Mouse (Mus musculus): ENCODE measurements around the gene Dppa4. TPM values are rescaled to one million over a fixed set of nuclear protein-coding genes. Genes with fewer than 3 reads are reported as not detected.
"Not testable (repeated sequence)": the region's sequence is repeated elsewhere in the genome, so short reads cannot be mapped to it uniquely, and the experiment has no call there.

Dppa4 gene
- polyA plus RNA-seq, 1 experiment from 2014 or later: not detected

GRCm38 (mm10) chr16:48276940-48277339, 6.6 kb upstream of the Dppa4 start:
- DNase-seq (ENCODE audit: low spot score) (no peak), ATAC-seq (replicated peaks; ENCODE audit: low FRiP score) (no peak)
- Histone ChIP-seq H3K4me3 (ENCODE audit: low read depth, low read length) (no peak overlapping the region), H3K9me3 (ENCODE audit: control insufficient read depth, low read length) (no peaks in the 10 kb centered on the region; the same call in 1 of the 2 replicates), H3K9ac (ENCODE audit: low read length) (no peak overlapping the region), H3K4me2 (ENCODE audit: low read depth, low read length, severe bottlenecking) (no peak overlapping the region), H3K4me1 (replicated peaks; ENCODE audit: control insufficient read depth, insufficient read depth, low read length) (no peaks in the 10 kb centered on the region), H3K27ac (ENCODE audit: low read depth, low read length) (no peak overlapping the region), H3K36me3 (ENCODE audit: control insufficient read depth, insufficient read depth, low read length) (no peaks in the 10 kb centered on the region), H3K27me3 (ENCODE audit: control insufficient read depth, insufficient read depth, low read length) (no peaks in the 10 kb centered on the region)
- 64% methylated on average over 4 of the region's 4 CpGs for WGBS

GRCm38 (mm10) chr16:48280883-48281282, 2.6 kb upstream of the Dppa4 start:
- Histone ChIP-seq H3K4me1 (replicated peaks; ENCODE audit: control insufficient read depth, insufficient read depth, low read length) (no peaks in the 10 kb centered on the region), H3K9me3 (ENCODE audit: control insufficient read depth, low read length) (no peaks in the 10 kb centered on the region), H3K36me3 (ENCODE audit: control insufficient read depth, insufficient read depth, low read length) (no peaks in the 10 kb centered on the region), H3K4me3 (ENCODE audit: low read depth, low read length) (no peak overlapping the region), H3K27ac (ENCODE audit: low read depth, low read length) (no peak overlapping the region), H3K9ac (ENCODE audit: low read length) (no peak overlapping the region), H3K27me3 (ENCODE audit: control insufficient read depth, insufficient read depth, low read length) (no peaks in the 10 kb centered on the region), H3K4me2 (ENCODE audit: low read depth, low read length, severe bottlenecking) (no peak overlapping the region)
- DNase-seq (ENCODE audit: low spot score): no peak
- no peak for ATAC-seq (replicated peaks; ENCODE audit: low FRiP score)
- WGBS: 95% methylated on average over 4 of the region's 4 CpGs

GRCm38 (mm10) chr16:48282801-48283200, 732 bp upstream of the Dppa4 start:
- 60% methylated on average over 1 of the region's 1 CpGs for WGBS
- Histone ChIP-seq H3K4me3 (ENCODE audit: low read depth, low read length) (no peak overlapping the region), H3K27me3 (ENCODE audit: control insufficient read depth, insufficient read depth, low read length) (no peaks in the 10 kb centered on the region), H3K27ac (ENCODE audit: low read depth, low read length) (no peak overlapping the region), H3K4me2 (ENCODE audit: low read depth, low read length, severe bottlenecking) (no peak overlapping the region), H3K9me3 (ENCODE audit: control insufficient read depth, low read length) (no peaks in the 10 kb centered on the region), H3K4me1 (replicated peaks; ENCODE audit: control insufficient read depth, insufficient read depth, low read length) (no peaks in the 10 kb centered on the region), H3K36me3 (ENCODE audit: control insufficient read depth, insufficient read depth, low read length) (no peaks in the 10 kb centered on the region), H3K9ac (ENCODE audit: low read length) (no peak overlapping the region)
- DNase-seq (ENCODE audit: low spot score) (no peak), ATAC-seq (replicated peaks; ENCODE audit: low FRiP score) (no peak)

GRCm38 (mm10) chr16:48285517-48285916, 2.0 kb downstream of the Dppa4 start:
- Histone ChIP-seq H3K4me3 (ENCODE audit: low read depth, low read length) (no peak overlapping the region), H3K4me2 (ENCODE audit: low read depth, low read length, severe bottlenecking) (no peak overlapping the region), H3K36me3 (ENCODE audit: control insufficient read depth, insufficient read depth, low read length) (no peaks in the 10 kb centered on the region), H3K9ac (ENCODE audit: low read length) (no peak overlapping the region), H3K27ac (ENCODE audit: low read depth, low read length) (no peak overlapping the region), H3K4me1 (replicated peaks; ENCODE audit: control insufficient read depth, insufficient read depth, low read length) (no peaks in the 10 kb centered on the region), H3K27me3 (ENCODE audit: control insufficient read depth, insufficient read depth, low read length) (no peaks in the 10 kb centered on the region), H3K9me3 (ENCODE audit: control insufficient read depth, low read length) (no peaks in the 10 kb centered on the region)
- 94% methylated on average over 4 of the region's 4 CpGs for WGBS
- ATAC-seq (replicated peaks; ENCODE audit: low FRiP score): no peak
- no peak for DNase-seq (ENCODE audit: low spot score)

GRCm38 (mm10) chr16:48297384-48298136, 14.0 kb downstream of the Dppa4 start:
- Histone ChIP-seq H3K4me2 (ENCODE audit: low read depth, low read length, severe bottlenecking) (no peak overlapping the region), H3K27me3 (ENCODE audit: control insufficient read depth, insufficient read depth, low read length) (no peaks in the 10 kb centered on the region), H3K9ac (ENCODE audit: low read length) (no peak overlapping the region), H3K36me3 (ENCODE audit: control insufficient read depth, insufficient read depth, low read length) (no peaks in the 10 kb centered on the region), H3K9me3 (ENCODE audit: control insufficient read depth, low read length) (no peaks in the 10 kb centered on the region), H3K4me3 (ENCODE audit: low read depth, low read length) (no peak overlapping the region), H3K4me1 (replicated peaks; ENCODE audit: control insufficient read depth, insufficient read depth, low read length) (no peaks in the 10 kb centered on the region), H3K27ac (ENCODE audit: low read depth, low read length) (no peak overlapping the region)
- no peak for ATAC-seq (replicated peaks; ENCODE audit: low FRiP score)
- DNase-seq (ENCODE audit: low spot score): no peak
- WGBS: 84% methylated on average over 14 of the region's 14 CpGs

GRCm38 (mm10) chr16:48299884-48300283, 16.4 kb downstream of the Dppa4 start:
- Histone ChIP-seq H3K9ac (ENCODE audit: low read length) (no peak overlapping the region), H3K9me3 (ENCODE audit: control insufficient read depth, low read length) (no peaks in the 10 kb centered on the region), H3K4me2 (ENCODE audit: low read depth, low read length, severe bottlenecking) (no peak overlapping the region), H3K4me3 (ENCODE audit: low read depth, low read length) (no peak overlapping the region), H3K36me3 (ENCODE audit: control insufficient read depth, insufficient read depth, low read length) (no peaks in the 10 kb centered on the region), H3K27ac (ENCODE audit: low read depth, low read length) (no peak overlapping the region), H3K4me1 (replicated peaks; ENCODE audit: control insufficient read depth, insufficient read depth, low read length) (no peaks in the 10 kb centered on the region), H3K27me3 (ENCODE audit: control insufficient read depth, insufficient read depth, low read length) (no peaks in the 10 kb centered on the region)
- 84% methylated on average over 3 of the region's 3 CpGs for WGBS
- DNase-seq (ENCODE audit: low spot score) (no peak), ATAC-seq (replicated peaks; ENCODE audit: low FRiP score) (no peak)

- H3K27ac ChIP-seq (ENCODE audit: low read depth, low read length): no peak within 1 kb of the TSS
- 75% methylated on average over 7 of the region's 7 CpGs for WGBS
- no peak for ATAC-seq (replicated peaks; ENCODE audit: low FRiP score)
These were observed 20.0 kb downstream of the Dppa4 start, which contains the start of gene Dppa2 for GRCm38 (mm10) chr16:48303509-48303908. TSS of gene Dppa2 (plus strand) at chr16:48303908.

GRCm38 (mm10) chr16:48303983-48304382, 20.4 kb downstream of the Dppa4 start:
- no peaks in the 10 kb centered on the region for H3K4me1 ChIP-seq (replicated peaks; ENCODE audit: control insufficient read depth, insufficient read depth, low read length)
- 81% methylated on average over 3 of the region's 3 CpGs for WGBS
- no peaks in the 10 kb centered on the region for H3K9me3 ChIP-seq (ENCODE audit: control insufficient read depth, low read length)
- H3K27me3 ChIP-seq (ENCODE audit: control insufficient read depth, insufficient read depth, low read length): no peaks in the 10 kb centered on the region
- no peak for DNase-seq (ENCODE audit: low spot score)
- no peaks in the 10 kb centered on the region for H3K36me3 ChIP-seq (ENCODE audit: control insufficient read depth, insufficient read depth, low read length)
- H3K27ac ChIP-seq (ENCODE audit: low read depth, low read length): no peak overlapping the region
- no peak overlapping the region for H3K4me2 ChIP-seq (ENCODE audit: low read depth, low read length, severe bottlenecking)
- ATAC-seq (replicated peaks; ENCODE audit: low FRiP score): no peak
- H3K4me3 ChIP-seq (ENCODE audit: low read depth, low read length): no peak overlapping the region
- no peak overlapping the region for H3K9ac ChIP-seq (ENCODE audit: low read length)

More at GRCm38 (mm10) chr16:48303509-48303908, 20.0 kb downstream of the Dppa4 start, which contains the start of gene Dppa2:
- Histone ChIP-seq H3K27me3 (ENCODE audit: control insufficient read depth, insufficient read depth, low read length) (no peaks in the 10 kb centered on the region), H3K4me1 (replicated peaks; ENCODE audit: control insufficient read depth, insufficient read depth, low read length) (no peaks in the 10 kb centered on the region), H3K9me3 (ENCODE audit: control insufficient read depth, low read length) (no peaks in the 10 kb centered on the region), H3K4me3 (ENCODE audit: low read depth, low read length) (no peak within 1 kb of the TSS), H3K9ac (ENCODE audit: low read length) (no peak within 1 kb of the TSS), H3K4me2 (ENCODE audit: low read depth, low read length, severe bottlenecking) (no peak within 1 kb of the TSS), H3K36me3 (ENCODE audit: control insufficient read depth, insufficient read depth, low read length) (no peaks in the 10 kb centered on the region)
- DNase-seq (ENCODE audit: low spot score): no peak

- not testable (repeated sequence) for DNase-seq (ENCODE audit: low spot score); H3K9ac ChIP-seq (ENCODE audit: low read length); H3K27ac ChIP-seq (ENCODE audit: low read depth, low read length); ATAC-seq (replicated peaks; ENCODE audit: low FRiP score); H3K4me1 ChIP-seq (replicated peaks; ENCODE audit: control insufficient read depth, insufficient read depth, low read length); H3K4me3 ChIP-seq (ENCODE audit: low read depth, low read length); H3K9me3 ChIP-seq (ENCODE audit: control insufficient read depth, low read length); H3K36me3 ChIP-seq (ENCODE audit: control insufficient read depth, insufficient read depth, low read length); H3K27me3 ChIP-seq (ENCODE audit: control insufficient read depth, insufficient read depth, low read length); H3K4me2 ChIP-seq (ENCODE audit: low read depth, low read length, severe bottlenecking)
- WGBS: 97% methylated on average over 10 of the region's 10 CpGs
These were observed 25.4 kb downstream of the Dppa4 start for GRCm38 (mm10) chr16:48308916-48309315.
